Mouse (Mus musculus): ENCODE measurements at regions not wholly inside any gene's neighbourhood (a gene's known extent, or its start where the extent isn't known, plus 50 kb on each side); places are given as distances from the start of the nearest gene placed in this dataset.

- TF ChIP-seq CTCF (IDR thresholded peaks at IDR 0.05; ENCODE audit: low read depth, low read length) (no peak), POLR2A (IDR thresholded peaks at IDR 0.05; ENCODE audit: insufficient read depth, low read length) (no peak)
Measured at GRCm38 (mm10) chr1:159148498-159149187, 83.5 kb upstream of the Cop1 start.
